Mouse (Mus musculus) hindbrain, embryonic 16.5 days (tissue): Measurements from ENCODE around the gene 3110082J24Rik. TPM values are rescaled to one million over a fixed set of nuclear protein-coding genes. Genes with fewer than 3 reads are reported as not detected.

Experiments used
- ATAC-seq: fragments of 200-750 bp; cut with Nextera tagmentation; 2 replicates; pipeline ENCODE4 v1.8.0; 2017; ENCODE audit warnings: moderate TSS enrichment, moderate library complexity
- H3K27ac ChIP-seq: fragments of 300-500 bp; sonication (generic); 2 replicates; pipeline ENCODE4 v1.5.1; 2014; ENCODE audit warnings: low read depth, mild to moderate bottlenecking, control low read depth, low read length, moderate library complexity
- H3K27me3 ChIP-seq: fragments of 300-500 bp; sonication (generic); replicated peaks from 2 replicates; pipeline ENCODE4 v1.6.1; 2014; ENCODE audit warnings: low read length; ENCODE audit not compliant: control insufficient read depth, insufficient read depth
- H3K36me3 ChIP-seq: fragments of 300-500 bp; sonication (generic); 2 replicates; pipeline ENCODE4 v1.6.1; 2014; ENCODE audit warnings: mild to moderate bottlenecking, low read length, moderate library complexity, mixed read lengths; ENCODE audit not compliant: control insufficient read depth, insufficient read depth
- H3K4me1 ChIP-seq: fragments of 300-500 bp; sonication (generic); 2 replicates; pipeline ENCODE4 v1.6.1; 2014; ENCODE audit warnings: low read depth, low read length; ENCODE audit not compliant: control insufficient read depth, insufficient read depth
- H3K4me2 ChIP-seq: fragments of 300-500 bp; sonication (generic); 2 replicates; pipeline ENCODE4 v1.6.1; 2014; ENCODE audit warnings: mild to moderate bottlenecking, low read length, control low read depth, moderate library complexity
- H3K4me3 ChIP-seq: fragments of 300-500 bp; sonication (generic); 2 replicates; pipeline ENCODE4 v1.5.1; 2014; ENCODE audit warnings: mild to moderate bottlenecking, low read length, control low read depth, moderate library complexity
- H3K9ac ChIP-seq: fragments of 300-500 bp; sonication (generic); 2 replicates; pipeline ENCODE4 v1.6.1; 2014; ENCODE audit warnings: low read depth, mild to moderate bottlenecking, control low read depth, low read length, moderate library complexity
- H3K9me3 ChIP-seq: fragments of 300-500 bp; sonication (generic); 2 replicates; pipeline ENCODE4 v1.6.1; 2014; ENCODE audit warnings: mild to moderate bottlenecking, low read length, moderate library complexity; ENCODE audit not compliant: control insufficient read depth
- WGBS: fragments of 180-500 bp; shearing (Covaris S2); extraction: QIAGEN DNeasy Blood & Tissue Kit; methylation state at CpG from one replicate; pipeline ENCODE4 v1.1.7; 2014; 5-methylcytosine and 5-hydroxymethylcytosine counted together
- polyA plus RNA-seq: library from polyadenylated mRNA; unstranded; fragments of >200 nt; fragmentation: Nextera tagmentation; extraction: Ambion mirVana; gene quantifications from 2 replicates; pipeline ENCODE4 v1.2.1, GENCODE M21; 2015

Gene 3110082J24Rik
- polyA plus RNA-seq: 3.5 and 4.6 TPM in 2 replicates

- peaks cover 4% of the 10 kb centered on the region for H3K27me3 ChIP-seq
- peak within 1 kb of the TSS; percentile 81 for H3K9ac ChIP-seq
- no peaks in the 10 kb centered on the region for H3K9me3 ChIP-seq
- no peaks in the 10 kb centered on the region for H3K36me3 ChIP-seq
- under 1% methylated on average over 28 of the region's 29 CpGs for WGBS
- H3K4me1 ChIP-seq: peaks cover 34% of the 10 kb centered on the region
- peak within 1 kb of the TSS; percentile 96 for H3K4me2 ChIP-seq
- ATAC-seq: peak; percentile 64
- peak within 1 kb of the TSS; percentile 75 for H3K4me3 ChIP-seq
- H3K27ac ChIP-seq: peak within 1 kb of the TSS; percentile 52
Observed at GRCm38 (mm10) chr5:30105668-30106300, at the start of gene 3110082J24Rik. Gene 3110082J24Rik (minus strand): TSS chr5:30106086.

DNA sequence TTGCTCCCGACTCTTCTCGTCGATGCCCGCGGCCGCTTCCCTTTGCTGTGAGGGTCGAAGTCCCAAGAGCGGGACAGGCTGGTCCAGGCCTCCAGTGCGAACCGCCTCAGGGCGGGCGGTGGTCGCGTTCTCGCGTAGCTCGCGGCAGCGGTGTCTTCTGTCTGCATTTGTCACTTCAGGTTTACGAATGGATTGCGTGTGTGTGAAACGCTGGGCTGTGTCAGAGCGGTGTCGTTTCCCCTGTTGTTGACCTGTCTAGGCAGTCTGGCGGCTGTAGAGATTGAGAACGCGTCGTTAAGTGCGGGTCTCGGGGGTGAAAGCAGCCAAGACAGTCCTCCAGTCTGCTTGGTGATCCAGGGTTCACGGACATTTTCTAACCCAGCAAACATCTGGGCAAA is 49.5 kb upstream of the 3110082J24Rik start:
- WGBS: 0% methylated on average over 31 of the region's 31 CpGs
- Histone ChIP-seq H3K4me1 (peaks cover 21% of the 10 kb centered on the region), H3K27me3 (no peaks in the 10 kb centered on the region), H3K4me3 (peak overlapping the region; percentile 63), H3K27ac (peak overlapping the region; percentile 93), H3K4me2 (peak overlapping the region; percentile 86), H3K9ac (peak overlapping the region; percentile 78), H3K36me3 (no peaks in the 10 kb centered on the region), H3K9me3 (no peaks in the 10 kb centered on the region)
- ATAC-seq: peak; percentile 72

DNA sequence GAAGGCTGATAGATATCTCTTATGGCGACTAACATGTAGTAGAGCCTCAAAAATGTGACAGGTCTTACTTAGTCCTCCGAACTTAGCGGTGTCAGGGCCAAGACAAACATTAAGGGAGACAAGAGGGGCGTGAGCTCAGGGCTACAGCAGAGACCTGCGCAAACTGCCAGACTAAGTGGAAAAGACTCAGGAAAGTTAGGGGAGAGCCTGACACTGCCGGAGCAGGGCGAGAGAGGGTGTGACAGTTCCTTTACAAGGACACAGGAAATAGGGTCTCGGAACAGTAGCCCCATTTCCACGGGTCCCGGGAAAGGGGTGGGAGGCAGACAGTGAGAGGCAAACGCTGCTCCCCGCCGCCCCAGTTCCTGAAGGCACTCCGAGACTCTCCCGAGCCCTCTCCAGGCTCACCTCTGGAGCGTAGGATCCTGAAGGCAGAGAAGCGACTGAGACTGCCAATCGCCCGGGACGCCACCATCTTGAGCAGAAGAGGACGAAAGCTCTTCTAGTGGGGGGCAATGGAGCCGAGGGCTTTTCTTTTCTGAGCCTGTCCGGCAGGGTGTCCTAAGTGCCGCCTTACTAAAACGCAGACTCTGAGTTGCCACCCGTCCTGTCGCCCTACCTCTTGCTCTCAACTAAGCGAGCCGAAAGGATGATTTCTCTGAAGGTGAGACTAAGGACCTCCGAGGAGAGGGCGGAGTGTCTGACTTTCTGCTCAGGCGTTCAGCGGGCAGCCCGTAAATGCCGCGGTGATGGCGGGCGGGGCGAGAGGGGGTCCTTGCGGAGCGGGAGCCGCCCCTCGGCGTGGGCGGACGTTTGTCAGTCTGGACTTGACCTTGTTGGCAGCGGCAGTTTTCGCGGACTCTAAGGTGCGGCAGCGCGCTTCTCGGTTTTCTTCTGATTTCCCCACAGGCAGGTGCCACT is 48.8 kb upstream of the 3110082J24Rik start, which contains the start of the genes Hadha and Hadhb:
TSS of gene Hadha (minus strand) at position 689 of the 921 bp plus-strand sequence.
TSS of gene Hadhb (plus strand) at position 775 of the 921 bp plus-strand sequence.
- Histone ChIP-seq H3K27me3 (no peaks in the 10 kb centered on the region), H3K9ac (peak within 1 kb of the TSS; percentile 78), H3K4me1 (peaks cover 21% of the 10 kb centered on the region), H3K36me3 (no peaks in the 10 kb centered on the region), H3K4me3 (peak within 1 kb of the TSS; percentile 63), H3K9me3 (no peaks in the 10 kb centered on the region), H3K27ac (peak within 1 kb of the TSS; percentile 93), H3K4me2 (peak within 1 kb of the TSS; percentile 86)
- ATAC-seq: peak; percentile 93
- WGBS: under 1% methylated on average over 44 of the region's 53 CpGs

DNA sequence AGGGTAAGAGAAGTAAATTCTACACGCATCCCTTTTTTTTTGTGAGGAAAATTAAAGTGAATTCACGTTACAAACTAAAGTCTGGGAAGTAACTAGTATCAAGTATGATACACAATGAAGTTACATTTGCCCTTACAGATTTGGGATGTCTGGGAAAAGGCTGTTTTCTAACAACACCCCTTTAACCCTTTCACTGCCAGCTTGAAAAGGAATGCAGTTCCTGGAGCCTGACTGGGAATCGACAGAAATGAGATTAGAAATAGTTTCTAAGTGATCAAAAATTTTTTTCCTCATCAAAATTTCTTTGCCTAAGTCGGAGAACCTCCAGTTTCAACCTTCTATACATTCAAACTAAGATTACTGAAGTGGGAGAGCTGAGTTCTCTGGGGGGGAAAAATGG is 48.1 kb upstream of the 3110082J24Rik start:
- no peak for ATAC-seq
- H3K9ac ChIP-seq: peak overlapping the region; percentile 78
- 23% methylated on average over 4 of the region's 4 CpGs for WGBS
- H3K9me3 ChIP-seq: no peaks in the 10 kb centered on the region
- H3K27ac ChIP-seq: no peak overlapping the region
- H3K36me3 ChIP-seq: no peaks in the 10 kb centered on the region
- peak overlapping the region; percentile 63 for H3K4me3 ChIP-seq
- H3K27me3 ChIP-seq: no peaks in the 10 kb centered on the region
- peaks cover 21% of the 10 kb centered on the region for H3K4me1 ChIP-seq
- peak overlapping the region; percentile 86 for H3K4me2 ChIP-seq

GRCm38 (mm10) chr5:30153222-30153621 is 47.3 kb upstream of the 3110082J24Rik start:
- WGBS: 88% methylated on average over 2 of the region's 2 CpGs
- H3K36me3 ChIP-seq: no peaks in the 10 kb centered on the region
- H3K9me3 ChIP-seq: no peaks in the 10 kb centered on the region
- no peak overlapping the region for H3K4me2 ChIP-seq
- no peak overlapping the region for H3K27ac ChIP-seq
- no peak for ATAC-seq
- H3K4me3 ChIP-seq: no peak overlapping the region
- H3K9ac ChIP-seq: no peak overlapping the region
- no peaks in the 10 kb centered on the region for H3K27me3 ChIP-seq
- peaks cover 21% of the 10 kb centered on the region for H3K4me1 ChIP-seq

- WGBS: 89% methylated on average over 1 of the region's 1 CpGs
- ATAC-seq: no peak
Observed at GRCm38 (mm10) chr5:30152413-30152812, 46.5 kb upstream of the 3110082J24Rik start.

DNA sequence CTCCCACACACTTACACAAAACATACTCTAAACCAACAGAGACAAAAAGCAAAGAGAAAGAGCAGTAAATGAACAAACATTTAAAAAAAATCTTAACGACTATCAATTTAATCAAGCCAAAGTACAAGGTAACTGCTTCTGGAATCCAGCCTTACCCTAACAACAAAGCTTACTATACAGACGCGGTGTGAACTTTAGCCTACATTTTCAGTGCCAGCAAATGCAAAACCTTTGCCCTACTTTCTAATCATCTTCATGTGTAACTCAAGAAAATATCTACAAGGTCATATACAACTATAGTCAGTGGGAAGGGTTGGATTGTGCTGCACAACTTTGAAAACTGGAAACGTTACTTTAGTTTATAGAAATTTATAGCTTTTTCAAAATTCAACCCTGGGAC is 46.1 kb upstream of the 3110082J24Rik start:
- Histone ChIP-seq H3K4me1 (peaks cover 21% of the 10 kb centered on the region), H3K27ac (no peak overlapping the region), H3K9ac (no peak overlapping the region), H3K4me2 (no peak overlapping the region), H3K4me3 (no peak overlapping the region), H3K9me3 (no peaks in the 10 kb centered on the region), H3K36me3 (no peaks in the 10 kb centered on the region), H3K27me3 (no peaks in the 10 kb centered on the region)
- 66% methylated on average over 4 of the region's 4 CpGs for WGBS
- ATAC-seq: no peak

More at GRCm38 (mm10) chr5:30152413-30152812, 46.5 kb upstream of the 3110082J24Rik start:
- H3K4me3 ChIP-seq: no peak overlapping the region
- no peaks in the 10 kb centered on the region for H3K9me3 ChIP-seq
- H3K27me3 ChIP-seq: no peaks in the 10 kb centered on the region
- H3K36me3 ChIP-seq: no peaks in the 10 kb centered on the region
- H3K4me1 ChIP-seq: peaks cover 21% of the 10 kb centered on the region
- no peak overlapping the region for H3K4me2 ChIP-seq
- H3K27ac ChIP-seq: no peak overlapping the region
- H3K9ac ChIP-seq: no peak overlapping the region

GRCm38 (mm10) chr5:30148133-30148920 is 42.4 kb upstream of the 3110082J24Rik start:
- peaks cover 25% of the 10 kb centered on the region for H3K36me3 ChIP-seq
- no peak overlapping the region for H3K9ac ChIP-seq
- H3K4me3 ChIP-seq: no peak overlapping the region
- H3K27ac ChIP-seq: no peak overlapping the region
- no peak for ATAC-seq
- peaks cover 7% of the 10 kb centered on the region for H3K4me1 ChIP-seq
- no peaks in the 10 kb centered on the region for H3K9me3 ChIP-seq
- no peaks in the 10 kb centered on the region for H3K27me3 ChIP-seq
- 91% methylated on average over 5 of the region's 5 CpGs for WGBS
- H3K4me2 ChIP-seq: no peak overlapping the region
